Mouse (Mus musculus): ENCODE results near the gene Reck.

The Reck gene

DNA sequence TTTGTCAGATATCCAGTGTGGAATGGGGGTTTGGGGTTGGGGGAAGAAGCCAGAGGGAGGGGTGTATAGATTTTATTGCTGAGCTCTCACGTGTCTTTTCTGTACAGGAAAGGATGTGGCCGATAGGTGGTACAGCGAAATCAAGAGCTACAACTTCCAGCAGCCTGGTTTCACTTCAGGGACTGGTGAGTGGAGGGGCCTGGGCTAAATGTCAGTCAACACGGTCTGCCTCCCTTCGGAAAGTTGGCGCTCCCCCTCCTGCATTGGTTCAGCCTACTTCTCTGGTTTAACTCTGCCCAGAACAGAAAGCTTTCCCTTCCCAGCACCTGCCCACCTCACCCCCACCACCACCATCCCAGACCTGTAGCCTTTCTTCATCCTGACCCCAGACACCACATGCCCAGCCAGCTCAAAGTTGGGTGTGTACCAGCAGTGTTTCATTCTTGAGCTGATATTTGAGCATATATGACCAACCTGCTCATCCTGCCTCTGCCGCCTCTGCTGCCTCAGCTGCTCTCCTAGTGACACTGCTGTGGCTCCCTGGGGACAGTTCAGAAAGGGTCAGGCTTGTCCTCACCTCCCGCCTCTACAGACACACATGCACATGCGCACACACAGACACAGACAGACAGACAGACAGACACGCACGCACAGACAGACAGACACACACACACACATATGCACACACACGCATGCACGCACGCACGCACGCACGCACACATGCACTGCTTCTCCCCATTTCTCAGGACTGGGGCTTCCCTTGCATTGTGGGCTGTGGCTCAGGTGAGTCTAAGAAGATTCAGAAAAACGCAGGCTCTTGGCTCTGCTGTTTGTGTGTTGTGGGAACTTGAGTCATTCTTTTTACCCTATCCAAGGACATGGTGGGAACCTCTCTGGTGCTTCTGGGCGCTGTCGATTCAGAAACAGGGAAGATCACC, 95.3 kb downstream of the Reck start:
- no peak for DNase-seq

GRCm38 (mm10) chr4:43971541-43972136, 96.3 kb downstream of the Reck start:
- DNase-seq = no peak

DNA sequence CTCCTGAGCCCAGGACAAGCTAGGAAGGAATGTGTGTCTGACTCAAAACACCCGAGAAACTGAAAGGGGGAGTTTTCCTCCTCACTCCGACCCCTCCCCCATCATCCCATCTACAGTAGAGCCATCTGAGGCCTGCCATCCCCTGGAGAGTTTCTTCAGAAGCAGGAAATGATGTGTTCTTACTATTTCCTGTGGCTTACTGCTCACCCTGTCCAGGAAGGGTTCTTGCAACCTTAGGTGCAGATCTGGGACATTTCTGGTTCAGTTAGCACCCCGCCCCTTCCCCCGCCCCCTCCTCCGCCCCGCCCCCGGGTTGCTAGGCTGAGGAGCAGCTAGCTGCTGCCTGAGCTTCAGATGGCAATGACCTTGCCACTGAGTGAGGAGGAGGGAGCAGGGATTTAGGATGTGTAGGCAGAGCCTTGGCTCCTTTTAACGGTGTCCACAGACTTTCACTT, 96.8 kb downstream of the Reck start:
- peak; percentile 19 to 57 for DNase-seq

DNA sequence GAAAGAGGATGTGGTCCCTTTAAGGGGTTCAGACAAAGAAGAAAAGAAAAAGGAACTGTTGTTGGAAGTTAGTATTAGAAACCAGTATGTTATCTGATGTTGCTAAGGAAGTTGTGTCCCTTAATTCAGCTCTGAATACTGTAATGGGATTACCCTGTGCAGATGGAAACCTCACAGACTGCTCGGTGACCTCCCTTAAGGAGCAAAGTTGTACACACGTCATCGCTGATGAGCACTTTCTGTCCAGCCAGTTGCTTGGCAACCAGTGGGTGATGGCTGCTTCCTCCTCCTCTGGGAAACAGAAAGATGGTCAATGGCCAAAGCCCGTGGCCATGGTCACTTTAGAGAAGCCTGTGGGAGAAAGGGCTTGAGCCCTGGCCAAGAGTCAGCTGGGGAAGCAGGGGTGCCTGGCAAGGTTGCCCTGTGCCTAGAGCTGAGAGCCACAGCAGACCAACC, 98.2 kb downstream of the Reck start:
- no peak for DNase-seq

- DNase-seq = no peak
Observed at GRCm38 (mm10) chr4:43974914-43975616, 99.7 kb downstream of the Reck start.

DNA sequence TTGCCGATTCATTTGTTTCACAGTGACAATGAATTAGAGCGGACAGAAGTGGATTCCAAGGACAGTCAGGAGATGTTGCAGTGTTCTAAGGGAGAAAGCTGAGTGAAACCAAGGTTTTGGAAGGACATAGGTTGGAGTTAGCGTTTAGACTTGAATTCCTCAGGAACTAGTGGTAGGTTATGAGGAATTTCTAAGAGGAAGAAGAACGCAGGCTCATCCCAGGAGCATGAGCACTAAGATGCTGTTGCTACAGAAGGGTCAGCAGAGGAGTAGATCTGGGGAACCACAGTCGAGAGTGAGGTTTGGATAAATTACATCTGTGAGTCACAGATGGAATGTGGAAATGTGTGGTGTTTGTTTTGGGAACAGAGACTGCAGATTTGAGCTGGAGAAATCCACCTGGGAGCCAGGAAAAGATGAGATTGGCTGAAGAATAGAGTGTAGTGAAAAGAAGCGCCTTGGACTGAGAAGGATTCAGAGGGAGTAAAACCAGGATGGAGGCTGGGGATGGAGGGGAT, 101.0 kb downstream of the Reck start:
- no peak for DNase-seq

GRCm38 (mm10) chr4:43978521-43979443, 103.5 kb downstream of the Reck start:
- DNase-seq = no peak

DNA sequence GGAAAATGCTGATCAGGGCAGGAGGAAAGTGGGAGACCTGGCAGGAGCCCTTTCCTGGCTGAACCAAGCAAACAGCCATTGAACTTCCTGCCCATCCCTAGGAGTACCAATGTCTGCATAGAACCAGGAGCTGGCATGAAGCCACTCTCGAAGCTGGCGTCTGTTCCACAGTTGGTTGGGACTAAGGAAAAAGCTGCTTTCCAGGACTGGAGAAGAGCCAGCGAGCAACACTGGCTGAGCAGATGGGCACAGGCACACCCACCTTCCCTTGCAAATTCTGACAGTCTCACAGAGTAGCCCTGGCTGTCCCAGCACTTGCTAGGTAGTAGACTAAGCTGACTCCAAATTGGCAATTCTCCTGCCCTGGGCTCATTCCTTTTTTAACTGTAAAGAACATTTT, 104.4 kb downstream of the Reck start:
- DNase-seq = no peak

DNA sequence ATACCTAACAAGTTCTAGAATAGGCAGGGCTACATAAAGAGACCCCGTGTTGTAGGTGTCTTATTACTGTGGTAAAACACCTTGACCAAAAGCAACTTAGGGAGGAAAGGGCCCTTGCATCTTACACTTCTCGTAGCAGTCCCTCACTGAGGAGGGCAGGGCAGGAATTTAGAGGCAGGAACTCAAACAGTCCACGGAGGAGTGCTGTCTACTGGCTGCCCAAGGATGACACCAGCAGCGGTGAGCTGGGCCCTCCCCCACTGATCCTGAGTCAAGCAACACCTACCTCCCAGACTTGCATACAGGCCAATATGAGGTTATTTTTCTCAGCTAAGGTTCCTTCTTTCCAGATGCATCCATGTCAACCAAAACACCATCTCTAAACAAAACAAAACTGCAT, 104.9 kb downstream of the Reck start:
- no peak for DNase-seq

GRCm38 (mm10) chr4:43980846-43981245, 105.5 kb downstream of the Reck start:
- no peak for DNase-seq

GRCm38 (mm10) chr4:43981251-43981650, 105.9 kb downstream of the Reck start:
- no peak for DNase-seq

GRCm38 (mm10) chr4:43982053-43982732, 106.9 kb downstream of the Reck start:
- DNase-seq = peak; percentile 78 to 93

GRCm38 (mm10) chr4:43983181-43983580, 107.9 kb downstream of the Reck start, which contains the start of gene Ccin:
Gene Ccin, plus strand, starts transcription at chr4:43983483.
- no peak for DNase-seq

- DNase-seq = no peak
Observed at GRCm38 (mm10) chr4:43983756-43984155, 108.4 kb downstream of the Reck start.

DNA sequence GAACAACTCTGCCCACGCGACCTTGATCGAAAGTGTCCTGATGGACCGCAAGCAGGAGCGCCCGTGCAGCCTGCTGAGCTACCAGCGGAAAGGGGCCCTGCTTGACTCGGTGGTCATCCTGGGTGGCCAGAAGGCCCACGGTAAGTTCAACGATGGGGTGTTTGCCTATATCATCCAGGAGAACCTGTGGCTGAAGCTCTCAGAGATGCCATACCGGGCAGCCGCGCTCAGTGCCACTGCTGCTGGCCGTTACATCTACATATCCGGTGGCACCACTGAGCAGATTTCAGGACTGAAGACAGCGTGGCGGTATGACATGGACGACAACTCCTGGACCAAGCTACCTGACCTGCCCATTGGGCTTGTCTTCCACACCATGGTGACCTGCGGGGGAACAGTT, 109.0 kb downstream of the Reck start:
- no peak for DNase-seq

DNA sequence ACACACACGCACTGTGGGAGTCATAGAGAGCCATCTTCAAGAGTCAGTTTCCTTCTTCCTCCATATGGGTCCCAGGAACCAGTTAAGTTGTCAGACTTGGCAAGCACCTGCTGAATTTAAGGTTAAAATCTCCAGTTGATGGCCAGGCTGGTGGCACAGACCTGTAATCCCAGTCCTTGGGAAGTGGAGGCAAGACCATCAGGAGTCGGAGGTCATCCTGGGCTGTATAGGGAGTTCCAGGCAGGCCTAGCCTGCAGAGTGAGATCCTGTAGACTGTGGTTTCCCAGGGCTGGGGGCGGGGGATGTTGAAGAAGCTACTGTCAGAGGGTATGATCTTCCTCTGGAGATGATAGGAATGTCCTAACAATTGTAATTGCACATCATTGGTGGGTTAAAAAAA, 113.6 kb downstream of the Reck start:
- no peak for DNase-seq

- no peak for DNase-seq
Observed at GRCm38 (mm10) chr4:43993072-43993471, 117.7 kb downstream of the Reck start.

DNA sequence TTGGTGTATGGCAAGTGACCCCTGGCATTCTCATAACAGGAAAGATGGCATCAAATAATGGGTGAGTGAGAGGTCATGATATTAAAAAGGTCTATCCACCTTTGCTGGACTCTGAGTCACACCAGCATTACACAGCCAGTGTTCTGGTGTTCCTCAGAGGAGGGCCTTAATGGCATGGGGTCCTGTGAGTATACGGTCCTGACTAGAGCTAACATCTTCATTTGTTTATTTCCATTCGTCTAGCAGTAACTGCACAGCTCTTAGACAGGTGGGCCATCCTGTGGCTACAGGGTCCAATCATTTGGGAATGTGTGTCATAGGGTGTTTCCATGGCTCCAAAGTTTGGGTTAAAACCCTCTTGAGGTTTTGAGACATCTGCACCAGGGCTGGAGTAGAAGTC, 119.0 kb downstream of the Reck start:
- no peak for DNase-seq
